Mouse (Mus musculus): ENCODE results near the gene Taar7a. TPM values are rescaled to one million over a fixed set of nuclear protein-coding genes. Genes with fewer than 3 reads are reported as not detected.

The Taar7a gene
- total RNA-seq, 4 experiments from 2014 or later: not detected

DNA sequence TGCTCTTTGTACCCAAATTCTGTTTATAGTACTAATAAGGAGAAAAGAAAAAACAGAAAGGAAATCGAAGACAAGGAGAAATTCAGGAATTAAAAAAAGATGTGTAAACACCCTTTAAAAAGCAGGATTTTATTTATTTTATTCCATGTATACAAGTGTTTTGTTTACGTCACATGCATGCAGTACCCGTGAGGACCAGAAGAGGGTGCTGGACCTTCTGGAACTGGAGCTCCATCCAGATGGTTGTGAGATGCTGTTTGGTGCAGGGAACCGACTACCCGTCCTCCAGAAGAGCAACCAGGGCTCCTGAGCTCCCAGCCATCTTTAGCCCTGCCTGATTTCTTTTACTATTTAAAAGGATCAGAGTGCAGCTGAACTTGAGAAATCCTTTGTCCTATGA, 50.8 kb downstream of the Taar7a start:
- DNase-seq: no peak

Other genes starting within 250 kb of the Taar7a start
- gene Rps12, start 206.2 kb downstream of the Taar7a start, total RNA-seq (2022): 100 to 1,000 TPM; 283 to 619 (median 405) TPM
- gene Slc18b1, start 196.5 kb downstream of the Taar7a start, total RNA-seq (2022): 10 to 100 TPM; 31.3 to 54.2 (median 44.7) TPM
- gene Vnn3, start 142.0 kb downstream of the Taar7a start, total RNA-seq (2022): 10 to 100 TPM in 2 of 4 experiments, 1 to 10 TPM in 1, under 1 TPM in 1; 0.74 to 37.9 (median 12.2) TPM
- gene Vnn1, start 98.8 kb downstream of the Taar7a start, total RNA-seq (2022): 10 to 100 TPM; 29.6 to 37.3 (median 32.2) TPM
- gene Taar1, start 73.1 kb downstream of the Taar7a start, total RNA-seq (2022): not detected
- not detected for gene Taar2, start 54.9 kb downstream of the Taar7a start, total RNA-seq (2022)
- not detected for gene Taar3, start 43.9 kb downstream of the Taar7a start, total RNA-seq (2022)
- gene Taar4, start 33.0 kb downstream of the Taar7a start, total RNA-seq (2022): not detected
- gene Taar5, start 22.8 kb downstream of the Taar7a start, total RNA-seq (2022): not detected
- gene Taar6, start 7.8 kb downstream of the Taar7a start, total RNA-seq (2022): not detected
- not detected for gene Taar7b, start 6.5 kb upstream of the Taar7a start, total RNA-seq (2022)
- not detected for gene Taar7d, start 33.7 kb upstream of the Taar7a start, total RNA-seq (2022)
- not detected for gene Taar7e, start 44.1 kb upstream of the Taar7a start, total RNA-seq (2022)
- gene Taar7f, start 56.0 kb upstream of the Taar7a start, total RNA-seq (2022): not detected
- not detected for gene Taar8a, start 83.0 kb upstream of the Taar7a start, total RNA-seq (2022)
- gene Taar8b, start 98.8 kb upstream of the Taar7a start, total RNA-seq (2022): not detected
- not detected for gene Taar8c, start 108.4 kb upstream of the Taar7a start, total RNA-seq (2022)
- gene Taar9, start 116.1 kb upstream of the Taar7a start, total RNA-seq (2022): not detected
- gene Stx7, start 155.8 kb upstream of the Taar7a start, total RNA-seq (2022): 100 to 1,000 TPM; 142 to 198 (median 186) TPM
- under 1 TPM in 3 of 4 experiments, not detected in 1; 0.15 to 0.27 (median 0.15) TPM for gene Moxd1, start 230.0 kb upstream of the Taar7a start, total RNA-seq (2022)